Mouse (Mus musculus) C2C12 (cell line): ENCODE measurements at regions not wholly inside any gene's neighbourhood (a gene's known extent, or its start where the extent isn't known, plus 50 kb on each side); places are given as distances from the start of the nearest gene placed in this dataset.

Source experiments
- CTCF ChIP-seq: IDR thresholded peaks from one replicate; pipeline ENCODE4 v1.5.1; 2011; ENCODE audit not compliant: control insufficient read depth, insufficient read depth, insufficient read length
- FOSL1 ChIP-seq: IDR thresholded peaks from one replicate; pipeline ENCODE4 v1.8.0; 2011; ENCODE audit warnings: mild to moderate bottlenecking, low read length; ENCODE audit not compliant: poor library complexity, insufficient read depth, severe bottlenecking

DNA sequence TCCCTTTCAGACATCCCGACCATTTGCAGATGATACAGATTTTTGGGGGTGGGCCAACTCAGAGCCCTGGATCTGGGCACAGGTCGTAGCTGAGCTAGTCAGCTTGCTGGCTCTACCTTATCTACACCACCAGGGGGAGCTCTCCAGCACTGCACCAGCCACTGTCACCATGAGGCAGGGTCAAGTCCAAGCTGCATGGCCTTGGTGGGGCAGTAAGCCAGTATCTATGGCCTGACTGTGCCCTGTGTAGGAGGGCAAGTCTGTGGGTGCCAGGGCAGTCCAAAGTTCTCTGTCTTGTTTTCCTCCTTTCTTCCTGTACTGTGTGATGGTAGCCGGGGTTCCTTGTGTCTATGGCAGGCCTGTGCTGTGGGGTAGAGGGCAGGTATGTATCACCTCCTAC, 102.3 kb upstream of the Chmp2b start:
- TF ChIP-seq CTCF (peak; percentile 34), FOSL1 (no peak)
